Mouse (Mus musculus) brain, embryonic 14.5 days (tissue): ENCODE results near the gene Styxl1.

Experiments
- CTCF ChIP-seq: fragments of 200-500 bp; IDR thresholded peaks from 2 replicates; pipeline ENCODE4 v1.5.1; 2012; ENCODE audit warnings: inconsistent platforms, mild to moderate bottlenecking, moderate library complexity, borderline replicate concordance; ENCODE audit not compliant: insufficient read depth, insufficient read length; ENCODE audit errors: extremely low read depth
- POLR2A ChIP-seq: fragments of 200-500 bp; IDR thresholded peaks from 2 replicates; pipeline ENCODE4 v1.6.1; 2012; ENCODE audit warnings: mild to moderate bottlenecking, inconsistent platforms, borderline replicate concordance; ENCODE audit not compliant: poor library complexity, insufficient read depth, insufficient read length, severe bottlenecking; ENCODE audit errors: extremely low read depth

DNA sequence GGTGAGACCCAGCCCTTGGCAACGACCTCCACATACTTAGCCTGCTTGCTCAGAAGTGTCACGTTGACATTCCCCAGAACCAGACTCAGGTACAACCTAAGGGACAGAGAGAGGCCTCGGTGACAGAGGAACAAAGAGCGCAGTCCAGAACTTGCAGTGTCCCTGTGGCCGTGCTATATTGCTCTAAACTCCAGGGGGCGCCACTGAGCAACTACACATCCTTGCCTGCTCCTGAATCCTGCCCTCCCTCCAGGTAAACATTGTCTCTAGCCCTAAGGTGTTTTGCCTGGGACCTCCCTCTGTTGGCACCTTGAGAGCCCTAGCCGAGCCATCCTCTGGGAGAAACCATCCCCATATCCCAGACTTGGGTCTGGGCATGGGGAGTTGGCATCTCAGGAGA is 41.0 kb downstream of the Styxl1 start:
- TF ChIP-seq POLR2A (no peak), CTCF (peak; percentile 29; the same call in 1 of the 2 replicates)
